Mouse (Mus musculus) olfactory bulb, adult 2 months (tissue): ENCODE measurements around the gene Zbtb34.

Experiments
- CTCF ChIP-seq: fragments of 200-500 bp; IDR thresholded peaks from 2 replicates; pipeline ENCODE4 v1.5.1; 2012; ENCODE audit warnings: low read depth, mild to moderate bottlenecking, low read length, moderate library complexity; ENCODE audit not compliant: insufficient read depth
- POLR2A ChIP-seq: fragments of 200-500 bp; IDR thresholded peaks from 2 replicates; pipeline ENCODE4 v1.6.1; 2012; ENCODE audit warnings: mild to moderate bottlenecking, low read depth, low read length, moderate library complexity; ENCODE audit not compliant: insufficient read depth

DNA sequence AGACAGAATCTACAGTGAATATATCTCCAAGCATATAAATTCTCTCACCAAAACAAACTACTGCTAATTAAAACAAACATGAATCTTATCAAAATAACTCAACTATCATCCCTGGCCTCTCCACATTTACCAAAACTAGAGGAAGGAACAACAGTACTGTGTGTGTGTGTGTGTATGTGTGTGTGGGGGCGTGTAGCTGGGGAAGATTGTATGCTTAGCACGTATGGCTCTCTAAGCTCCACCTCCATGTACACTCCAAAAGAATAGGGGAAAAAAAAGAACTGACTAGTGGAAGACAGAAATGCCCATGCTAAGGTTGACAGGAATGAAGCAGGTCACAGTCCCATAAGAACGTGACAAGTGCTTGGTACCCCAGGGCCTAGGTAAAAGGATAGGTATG is 24.2 kb upstream of the Zbtb34 start:
- TF ChIP-seq POLR2A, result no peak
- no peak for TF ChIP-seq CTCF
